ENCODE assay signal across 11 mouse cellular contexts in the genomic region with DNA sequence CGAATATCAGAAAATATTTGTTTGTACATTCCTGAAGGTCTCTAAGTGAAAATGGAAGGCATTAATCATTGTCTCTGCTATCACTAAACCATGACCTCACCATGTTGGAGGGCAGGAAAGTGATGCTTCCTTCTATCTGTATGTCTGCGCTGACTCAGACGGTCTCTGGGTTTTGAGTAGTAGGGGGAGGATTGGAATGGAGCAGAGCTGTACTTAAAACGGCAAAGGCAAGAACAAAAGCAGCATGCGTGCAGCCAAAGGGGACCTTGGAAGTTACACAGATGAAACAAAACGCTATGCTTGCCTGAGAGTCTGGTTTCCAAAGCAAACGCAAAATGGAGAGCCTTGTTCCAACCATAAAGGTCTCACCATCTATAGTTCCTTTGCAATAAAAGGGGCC. TPM values are rescaled to one million over a fixed set of nuclear protein-coding genes. Genes with fewer than 3 reads are reported as not detected.
A peak's percentile ranks its signal among the peaks of the same experiment; 100 is the strongest.
DNase-seq lines count a peak whose midpoint lies in the region; ATAC-seq lines count a peak whose summit lies in the region.
"Had no signal": no experiment of that assay in that cellular context is flagged by ENCODE, and none has a peak within 500 bp of the region (broad histone marks: within the 10 kb centered on the region; RNA-seq: fewer than 3 reads in every experiment).

No protein-coding gene starts in this region.

- H3K36me3 ChIP-seq in heart, embryonic 10.5 days, result 0 out of 2 replicates have a peak, but pooled peaks cover 5% of the 10 kb centered on the region
- no peaks in the 10 kb centered on the region for H3K36me3 ChIP-seq in neural tube, embryonic 11.5 days (ENCODE audit: control insufficient read depth, insufficient read depth, low read length)
- no peaks in the 10 kb centered on the region for H3K36me3 ChIP-seq in intestine, embryonic 15.5 days
- H3K36me3 ChIP-seq: limb, embryonic 12.5 days had no signal

- H3K9me3 ChIP-seq in heart, embryonic 10.5 days, result no peaks in the 10 kb centered on the region
- no peaks in the 10 kb centered on the region for H3K9me3 ChIP-seq in neural tube, embryonic 11.5 days (ENCODE audit: control insufficient read depth, low read length)
- no peaks in the 10 kb centered on the region for H3K9me3 ChIP-seq in intestine, embryonic 15.5 days
- H3K9me3 ChIP-seq: limb, embryonic 12.5 days had no signal

- H3K4me2 ChIP-seq in neural tube, embryonic 11.5 days (ENCODE audit: low read depth), result no peak overlapping the region
- no peak overlapping the region for H3K4me2 ChIP-seq in intestine, embryonic 15.5 days (replicated peaks)
- H3K4me2 ChIP-seq: limb, embryonic 12.5 days had no signal

- no peak for DNase-seq in heart, embryonic 10.5 days (ENCODE audit: low spot score)
- no peak for DNase-seq in heart, postnatal 36 days
- DNase-seq in neural tube, embryonic 11.5 days (ENCODE audit: low spot score), result no peak
- no peak for DNase-seq in neural tube, embryonic 10.5 days (ENCODE audit: extremely low spot score, low spot score)
- peak; percentile 30 for DNase-seq in yolk sac, embryonic 10.5 days (ENCODE audit: low spot score)
- no peak for DNase-seq in right cerebral cortex, postnatal 14 days
- DNase-seq: cerebellum, postnatal 14 days; kidney, adult 11 months had no signal

- H3K4me1 ChIP-seq in heart, embryonic 10.5 days, result peaks cover 44% of the 10 kb centered on the region
- peaks cover 15% of the 10 kb centered on the region for H3K4me1 ChIP-seq in neural tube, embryonic 11.5 days (ENCODE audit: control insufficient read depth, insufficient read depth, low read length)
- H3K4me1 ChIP-seq in intestine, embryonic 15.5 days (replicated peaks), result peaks cover 24% of the 10 kb centered on the region

- H3K27ac ChIP-seq in heart, embryonic 10.5 days, result peak overlapping the region; percentile 47
- H3K27ac ChIP-seq in neural tube, embryonic 11.5 days (ENCODE audit: low read depth, low read length), result peak overlapping the region; percentile 67; the same call in 1 of the 2 replicates
- peak overlapping the region; percentile 56; the same call in 1 of the 2 replicates for H3K27ac ChIP-seq in intestine, embryonic 15.5 days
- H3K27ac ChIP-seq: limb, embryonic 12.5 days had no signal

- WGBS in heart, embryonic 10.5 days, result 48% methylated on average over 7 of the region's 7 CpGs
- WGBS in neural tube, embryonic 11.5 days, result 60% methylated on average over 7 of the region's 7 CpGs
- 27% methylated on average over 7 of the region's 7 CpGs for WGBS in intestine, embryonic 15.5 days

- no peak overlapping the region for H3K4me3 ChIP-seq in heart, embryonic 10.5 days
- H3K4me3 ChIP-seq in neural tube, embryonic 11.5 days (ENCODE audit: low read depth, low read length), result no peak overlapping the region
- H3K4me3 ChIP-seq in intestine, embryonic 15.5 days (replicated peaks), result no peak overlapping the region
- H3K4me3 ChIP-seq: limb, embryonic 12.5 days had no signal

- intact Hi-C loops in heart, postnatal 36 days (cut with DNase I), result no loop called here

- H3K9ac ChIP-seq in neural tube, embryonic 11.5 days (ENCODE audit: low read length), result no peak overlapping the region
- H3K9ac ChIP-seq in intestine, embryonic 15.5 days, result no peak overlapping the region
- H3K9ac ChIP-seq: limb, embryonic 12.5 days had no signal

- H3K27me3 ChIP-seq in heart, embryonic 10.5 days (ENCODE audit: insufficient read depth, poor library complexity, severe bottlenecking), result no peaks in the 10 kb centered on the region
- H3K27me3 ChIP-seq in neural tube, embryonic 11.5 days (ENCODE audit: control insufficient read depth, insufficient read depth, low read length), result no peaks in the 10 kb centered on the region
- no peaks in the 10 kb centered on the region for H3K27me3 ChIP-seq in intestine, embryonic 15.5 days (replicated peaks)
- H3K27me3 ChIP-seq: limb, embryonic 12.5 days had no signal

- ATAC-seq in neural tube, embryonic 11.5 days (ENCODE audit: insufficient read depth, low FRiP score, low TSS enrichment), result no peak
- ATAC-seq in intestine, embryonic 15.5 days, result no peak
- no peak for ATAC-seq in inflammation-experienced regulatory T-cells, adult 6 months

RNA-seq across cellular contexts. Expression of gene Traf3ip2, which starts 41.7 kb away (rescaled TPM):
- 12.6 and 13.7 TPM in 2 replicates for polyA plus RNA-seq in heart, embryonic 10.5 days (2016; fragmentation: Nextera tagmentation; extraction: Ambion mirVana)
- 1 to 10 TPM; 7.2 to 8.0 TPM for total RNA-seq in heart, postnatal 36 days (2021)
- polyA plus RNA-seq in neural tube, embryonic 11.5 days (2014; fragmentation: Nextera tagmentation; extraction: Ambion mirVana), result 9.4 TPM in 2 replicates
- polyA plus RNA-seq in intestine, embryonic 15.5 days (2015; fragmentation: Nextera tagmentation; extraction: Ambion mirVana), result 25.8 and 29.4 TPM in 2 replicates
- 10 to 100 TPM; 29.5 to 48.1 (median 47.8) TPM for polyA plus RNA-seq in inflammation-experienced regulatory T-cells, adult 6 months (2017; shearing (Covaris generic))
